Mouse (Mus musculus): ENCODE measurements around the gene 1110002E22Rik. TPM values are rescaled to one million over a fixed set of nuclear protein-coding genes. Genes with fewer than 3 reads are reported as not detected.

The 1110002E22Rik gene
- polyA plus RNA-seq, 1 experiment from 2014 or later = 0.24 TPM

DNA sequence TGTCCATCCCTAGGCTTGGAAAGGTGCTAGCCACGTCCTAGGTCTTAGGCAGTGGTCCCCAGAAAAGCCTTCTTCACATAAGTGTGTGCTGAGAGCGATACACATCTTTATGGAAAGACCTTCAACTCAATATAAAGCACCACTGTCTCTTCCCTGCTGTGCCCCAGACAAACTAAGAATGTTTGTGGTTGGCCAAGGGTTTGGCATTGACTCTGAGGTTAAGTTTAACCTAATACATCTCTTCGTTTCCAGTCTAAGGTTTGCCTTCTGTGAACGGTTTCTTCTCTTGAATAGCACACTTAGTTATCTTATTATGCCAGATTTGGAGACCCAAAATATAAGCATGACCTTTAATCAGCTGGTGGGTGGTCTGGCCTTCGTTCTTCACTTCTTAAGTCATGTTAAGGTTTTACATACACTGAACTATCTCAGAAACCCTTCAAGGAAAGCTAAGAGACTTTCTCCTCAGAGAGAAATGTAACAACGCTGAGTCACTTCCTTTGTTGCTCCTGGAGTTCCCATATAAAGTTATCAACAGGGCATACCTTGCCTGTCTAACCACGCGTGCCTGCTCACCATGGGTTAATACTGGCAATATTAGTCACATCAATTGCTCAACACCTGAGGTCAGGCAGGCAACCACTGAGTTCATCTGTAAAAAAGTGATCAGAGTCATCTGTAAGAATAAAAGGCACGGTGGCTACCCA is 3.5 kb upstream of the 1110002E22Rik start:
- H3K9me3 ChIP-seq (ENCODE audit: control insufficient read depth, low read length) = no peaks in the 10 kb centered on the region
- H3K27me3 ChIP-seq (replicated peaks; ENCODE audit: control insufficient read depth, insufficient read depth, low read length) = no peaks in the 10 kb centered on the region
- WGBS = 88% methylated on average over 9 of the region's 9 CpGs
- no peak overlapping the region for H3K27ac ChIP-seq (ENCODE audit: low read length)
- H3K4me2 ChIP-seq (ENCODE audit: low read length) = no peak overlapping the region
- H3K9ac ChIP-seq (replicated peaks; ENCODE audit: low read depth, low read length) = no peak overlapping the region
- no peak overlapping the region for H3K4me3 ChIP-seq (replicated peaks; ENCODE audit: low read length)
- no peaks in the 10 kb centered on the region for H3K36me3 ChIP-seq (ENCODE audit: control insufficient read depth, insufficient read depth)
- peaks cover 18% of the 10 kb centered on the region for H3K4me1 ChIP-seq (replicated peaks; ENCODE audit: control insufficient read depth, insufficient read depth, low read length)
- no peak for ATAC-seq

DNA sequence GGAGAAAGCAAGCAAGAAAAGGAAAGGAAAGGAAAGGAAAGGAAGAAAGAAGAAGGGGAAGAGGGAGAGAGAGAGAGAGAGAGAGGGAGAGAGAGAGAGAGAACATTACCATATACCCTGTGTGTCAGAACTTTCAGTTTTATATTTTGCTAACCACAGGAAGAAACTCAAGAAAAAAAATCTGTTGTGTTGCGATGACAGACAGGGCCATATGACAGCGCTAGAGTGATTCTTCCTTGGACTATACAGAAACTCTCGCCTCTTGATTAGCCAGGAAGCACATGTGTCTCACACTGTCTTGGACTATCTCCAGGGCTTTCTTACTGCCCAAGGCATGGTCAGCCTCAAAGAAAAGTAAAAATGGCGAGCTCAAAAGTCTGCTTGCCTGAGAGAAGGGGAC is 2.2 kb upstream of the 1110002E22Rik start:
- peaks cover 25% of the 10 kb centered on the region for H3K4me1 ChIP-seq (replicated peaks; ENCODE audit: control insufficient read depth, insufficient read depth, low read length)
- H3K4me3 ChIP-seq (replicated peaks; ENCODE audit: low read length) = no peak overlapping the region
- H3K9me3 ChIP-seq (ENCODE audit: control insufficient read depth, low read length) = no peaks in the 10 kb centered on the region
- no peaks in the 10 kb centered on the region for H3K36me3 ChIP-seq (ENCODE audit: control insufficient read depth, insufficient read depth)
- 78% methylated on average over 4 of the region's 4 CpGs for WGBS
- no peak overlapping the region for H3K4me2 ChIP-seq (ENCODE audit: low read length)
- no peak for ATAC-seq
- H3K27me3 ChIP-seq (replicated peaks; ENCODE audit: control insufficient read depth, insufficient read depth, low read length) = no peaks in the 10 kb centered on the region
- no peak overlapping the region for H3K9ac ChIP-seq (replicated peaks; ENCODE audit: low read depth, low read length)
- no peak overlapping the region for H3K27ac ChIP-seq (ENCODE audit: low read length)

DNA sequence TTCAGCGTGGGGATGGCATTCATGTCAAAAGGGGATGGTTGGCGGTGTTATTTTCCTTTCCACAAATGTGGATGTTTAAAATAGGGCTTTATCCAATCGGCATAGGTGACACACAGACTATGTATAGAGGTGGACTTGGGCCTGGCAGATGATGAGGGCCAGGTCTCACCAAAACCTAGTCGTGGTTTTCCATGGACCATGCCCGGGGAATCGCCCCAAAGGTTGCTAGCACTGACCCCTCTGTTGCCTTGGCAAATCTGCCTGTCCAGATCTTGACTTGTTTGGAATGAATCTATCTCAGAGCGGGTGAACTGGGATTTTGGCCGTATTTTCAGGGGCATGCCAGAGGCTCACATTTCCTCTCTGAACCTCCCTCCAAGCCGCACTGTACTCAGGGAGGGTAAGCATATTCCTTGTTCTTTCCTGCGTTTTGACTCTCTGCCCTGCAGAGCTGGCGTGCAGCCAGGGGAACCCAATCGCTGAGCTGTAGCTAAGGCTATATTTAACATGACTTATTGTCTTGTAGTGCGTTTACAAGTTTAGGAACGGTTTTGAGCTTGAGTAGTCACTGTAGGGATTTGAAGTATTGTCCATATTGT is 1.0 kb upstream of the 1110002E22Rik start:
- Histone ChIP-seq H3K4me2 (ENCODE audit: low read length) (no peak overlapping the region), H3K4me3 (replicated peaks; ENCODE audit: low read length) (no peak overlapping the region), H3K27ac (ENCODE audit: low read length) (0 out of 2 replicates have a peak overlapping the region, but pooled peaks have one; percentile 17), H3K36me3 (ENCODE audit: control insufficient read depth, insufficient read depth) (no peaks in the 10 kb centered on the region), H3K9ac (replicated peaks; ENCODE audit: low read depth, low read length) (no peak overlapping the region), H3K4me1 (replicated peaks; ENCODE audit: control insufficient read depth, insufficient read depth, low read length) (peaks cover 25% of the 10 kb centered on the region), H3K27me3 (replicated peaks; ENCODE audit: control insufficient read depth, insufficient read depth, low read length) (no peaks in the 10 kb centered on the region), H3K9me3 (ENCODE audit: control insufficient read depth, low read length) (no peaks in the 10 kb centered on the region)
- 52% methylated on average over 14 of the region's 14 CpGs for WGBS
- ATAC-seq = peak; percentile 56

DNA sequence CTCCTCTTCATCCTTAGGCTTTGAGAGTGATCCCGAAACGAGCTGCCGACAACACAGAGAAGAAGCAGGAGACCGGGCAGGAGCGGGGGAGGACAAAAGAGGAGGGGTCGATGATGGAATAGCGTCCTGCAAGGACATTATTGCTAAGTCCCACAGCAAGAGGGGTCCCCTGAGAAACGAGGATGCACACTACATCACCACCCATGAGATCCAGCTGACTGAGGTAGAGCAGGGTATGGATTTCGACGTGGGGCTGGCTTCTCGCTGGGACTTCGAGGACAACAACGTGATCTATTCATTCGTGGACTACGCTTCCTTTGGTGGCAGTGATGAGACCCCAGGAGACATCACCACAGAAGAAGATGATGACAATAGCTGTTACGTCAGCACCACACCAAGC is 1.1 kb downstream of the 1110002E22Rik start:
- no peak overlapping the region for H3K9ac ChIP-seq (replicated peaks; ENCODE audit: low read depth, low read length)

DNA sequence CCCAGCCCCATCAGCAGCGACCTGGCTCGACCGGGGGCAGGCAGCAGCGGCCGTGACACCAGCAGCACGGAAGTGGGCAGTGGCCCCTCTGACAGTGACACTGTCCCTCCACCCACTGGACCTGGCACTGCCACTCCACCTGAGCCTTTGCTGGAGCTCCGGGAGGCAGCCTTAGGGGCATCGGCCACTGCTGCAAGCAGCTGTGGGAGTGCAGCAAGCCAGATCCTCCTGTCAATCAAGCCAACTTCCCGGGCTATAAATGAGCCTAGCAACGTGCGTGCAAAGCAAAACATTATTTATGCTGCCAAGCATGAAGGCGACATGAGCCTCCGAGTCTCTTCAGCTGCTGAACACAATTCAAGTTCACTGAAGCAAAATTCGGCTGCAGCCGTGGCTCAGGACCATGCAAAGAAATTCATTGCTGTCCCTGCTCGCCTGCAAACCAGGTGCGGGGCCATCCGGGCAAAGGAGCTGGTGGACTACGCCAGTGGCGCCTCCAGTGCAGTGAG is 1.6 kb downstream of the 1110002E22Rik start:
- peak overlapping the region; percentile 58 for H3K27ac ChIP-seq (ENCODE audit: low read length)
- peak; percentile 76 for ATAC-seq

More for the DNA sequence above, 1.1 kb downstream of the 1110002E22Rik start:
- Histone ChIP-seq H3K27ac (ENCODE audit: low read length) (no peak overlapping the region; the same call in 1 of the 2 replicates), H3K9me3 (ENCODE audit: control insufficient read depth, low read length) (no peaks in the 10 kb centered on the region), H3K36me3 (ENCODE audit: control insufficient read depth, insufficient read depth) (no peaks in the 10 kb centered on the region), H3K4me2 (ENCODE audit: low read length) (no peak overlapping the region), H3K4me3 (replicated peaks; ENCODE audit: low read length) (no peak overlapping the region), H3K27me3 (replicated peaks; ENCODE audit: control insufficient read depth, insufficient read depth, low read length) (no peaks in the 10 kb centered on the region), H3K4me1 (replicated peaks; ENCODE audit: control insufficient read depth, insufficient read depth, low read length) (peaks cover 25% of the 10 kb centered on the region)
- ATAC-seq = no peak
- 72% methylated on average over 16 of the region's 16 CpGs for WGBS

DNA sequence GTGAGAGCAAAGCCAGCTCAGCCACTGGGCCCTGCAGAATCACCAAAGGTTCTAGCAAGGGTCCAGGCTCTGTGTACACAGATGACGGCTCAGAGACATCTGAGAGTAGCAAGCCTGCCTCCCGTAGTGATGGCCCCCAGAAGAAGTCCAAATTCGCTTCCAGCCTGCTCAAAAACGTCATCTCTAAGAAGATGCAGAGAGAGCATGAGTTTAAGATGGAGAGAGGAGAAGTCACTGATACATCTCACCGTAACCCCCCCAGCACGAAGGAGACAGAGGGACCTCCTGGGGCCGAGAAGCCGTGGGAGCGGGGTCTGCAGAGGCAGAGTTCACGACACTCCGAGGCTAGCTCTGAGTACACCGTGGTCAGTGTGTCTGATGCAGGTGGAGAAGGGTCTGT is 2.4 kb downstream of the 1110002E22Rik start, which contains the start of gene Gm5105:
TSS of gene Gm5105 (minus strand) at position 101 of the 400 bp plus-strand sequence.
- H3K4me1 ChIP-seq (replicated peaks; ENCODE audit: control insufficient read depth, insufficient read depth, low read length) = peaks cover 25% of the 10 kb centered on the region
- H3K9me3 ChIP-seq (ENCODE audit: control insufficient read depth, low read length) = no peaks in the 10 kb centered on the region
- peak within 1 kb of the TSS; percentile 58 for H3K27ac ChIP-seq (ENCODE audit: low read length)
- peak within 1 kb of the TSS; percentile 25; the same call in 1 of the 2 replicates for H3K4me2 ChIP-seq (ENCODE audit: low read length)
- H3K9ac ChIP-seq (replicated peaks; ENCODE audit: low read depth, low read length) = 0 out of 2 replicates have a peak within 1 kb of the TSS, but pooled peaks have one; percentile 37
- no peaks in the 10 kb centered on the region for H3K27me3 ChIP-seq (replicated peaks; ENCODE audit: control insufficient read depth, insufficient read depth, low read length)
- H3K36me3 ChIP-seq (ENCODE audit: control insufficient read depth, insufficient read depth) = no peaks in the 10 kb centered on the region
- WGBS = 95% methylated on average over 12 of the region's 12 CpGs
- ATAC-seq = no peak
- H3K4me3 ChIP-seq (replicated peaks; ENCODE audit: low read length) = no peak within 1 kb of the TSS

More for the DNA sequence above, 1.6 kb downstream of the 1110002E22Rik start:
- H3K4me1 ChIP-seq (replicated peaks; ENCODE audit: control insufficient read depth, insufficient read depth, low read length) = peaks cover 25% of the 10 kb centered on the region
- no peaks in the 10 kb centered on the region for H3K9me3 ChIP-seq (ENCODE audit: control insufficient read depth, low read length)
- H3K9ac ChIP-seq (replicated peaks; ENCODE audit: low read depth, low read length) = 0 out of 2 replicates have a peak overlapping the region, but pooled peaks have one; percentile 37
- WGBS = 55% methylated on average over 20 of the region's 20 CpGs
- no peaks in the 10 kb centered on the region for H3K27me3 ChIP-seq (replicated peaks; ENCODE audit: control insufficient read depth, insufficient read depth, low read length)
- H3K4me3 ChIP-seq (replicated peaks; ENCODE audit: low read length) = no peak overlapping the region
- H3K36me3 ChIP-seq (ENCODE audit: control insufficient read depth, insufficient read depth) = no peaks in the 10 kb centered on the region
- peak overlapping the region; percentile 25; the same call in 1 of the 2 replicates for H3K4me2 ChIP-seq (ENCODE audit: low read length)

DNA sequence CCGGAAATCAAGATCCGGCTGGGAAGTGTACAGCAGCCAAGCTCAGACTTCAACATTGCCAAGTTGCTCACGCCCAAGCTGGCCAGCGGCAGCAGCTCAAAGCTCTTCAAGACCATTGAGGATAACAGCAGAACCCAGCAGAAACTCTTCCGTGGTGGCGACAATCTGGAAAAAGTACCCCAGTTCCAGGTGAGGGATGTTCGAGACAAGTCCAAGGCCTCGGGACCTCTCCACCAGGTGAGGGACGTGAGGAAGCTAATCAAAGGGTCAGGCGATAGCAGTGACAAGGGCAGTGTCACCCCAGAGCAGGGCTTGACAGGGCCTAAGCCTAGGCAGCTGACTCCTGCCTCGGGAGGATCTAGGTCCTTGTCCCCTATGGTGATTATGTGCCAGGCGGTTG is 3.3 kb downstream of the 1110002E22Rik start:
- Histone ChIP-seq H3K4me1 (replicated peaks; ENCODE audit: control insufficient read depth, insufficient read depth, low read length) (peaks cover 25% of the 10 kb centered on the region), H3K4me3 (replicated peaks; ENCODE audit: low read length) (no peak overlapping the region), H3K4me2 (ENCODE audit: low read length) (no peak overlapping the region), H3K9me3 (ENCODE audit: control insufficient read depth, low read length) (no peaks in the 10 kb centered on the region), H3K9ac (replicated peaks; ENCODE audit: low read depth, low read length) (no peak overlapping the region), H3K36me3 (ENCODE audit: control insufficient read depth, insufficient read depth) (no peaks in the 10 kb centered on the region), H3K27ac (ENCODE audit: low read length) (no peak overlapping the region), H3K27me3 (replicated peaks; ENCODE audit: control insufficient read depth, insufficient read depth, low read length) (no peaks in the 10 kb centered on the region)
- ATAC-seq = no peak
- 92% methylated on average over 12 of the region's 12 CpGs for WGBS

DNA sequence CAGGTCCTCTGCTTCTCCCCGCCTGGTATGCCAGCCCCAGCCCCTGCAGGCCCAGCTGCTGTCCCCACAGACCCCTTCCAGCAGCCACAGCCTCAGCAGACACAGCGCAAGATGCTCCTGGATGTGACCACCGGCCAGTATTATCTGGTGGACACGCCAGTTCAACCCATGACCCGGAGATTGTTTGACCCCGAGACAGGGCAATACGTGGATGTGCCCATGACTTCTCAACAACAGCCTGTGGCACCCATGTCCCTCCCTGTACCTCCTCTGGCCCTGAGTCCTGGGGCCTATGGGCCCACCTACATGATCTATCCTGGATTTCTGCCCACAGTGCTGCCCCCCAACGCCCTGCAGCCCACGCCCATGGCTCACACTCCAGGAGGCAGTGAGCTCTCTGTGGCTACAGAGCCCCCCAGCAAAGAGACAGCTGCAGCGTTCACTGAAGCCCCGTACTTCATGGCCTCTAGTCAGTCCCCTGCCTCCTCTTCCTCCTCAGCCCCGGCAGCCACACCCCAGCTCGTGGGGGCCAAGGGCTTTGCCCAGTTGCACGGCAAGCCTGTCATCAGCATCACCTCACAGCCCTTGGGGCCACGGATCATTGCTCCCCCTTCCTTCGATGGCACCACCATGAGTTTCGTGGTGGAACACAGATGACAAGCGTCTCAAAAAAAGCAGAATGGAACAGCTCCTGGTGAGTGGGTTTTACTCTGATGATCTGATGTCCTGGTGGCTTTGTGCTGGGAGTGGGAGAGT is 5.1 kb downstream of the 1110002E22Rik start:
- no peak overlapping the region for H3K4me3 ChIP-seq (replicated peaks; ENCODE audit: low read length)
- no peaks in the 10 kb centered on the region for H3K27me3 ChIP-seq (replicated peaks; ENCODE audit: control insufficient read depth, insufficient read depth, low read length)
- H3K4me1 ChIP-seq (replicated peaks; ENCODE audit: control insufficient read depth, insufficient read depth, low read length) = peaks cover 16% of the 10 kb centered on the region
- no peak overlapping the region for H3K27ac ChIP-seq (ENCODE audit: low read length)
- no peaks in the 10 kb centered on the region for H3K9me3 ChIP-seq (ENCODE audit: control insufficient read depth, low read length)
- no peak for ATAC-seq
- no peak overlapping the region for H3K4me2 ChIP-seq (ENCODE audit: low read length)
- no peaks in the 10 kb centered on the region for H3K36me3 ChIP-seq (ENCODE audit: control insufficient read depth, insufficient read depth)
- no peak overlapping the region for H3K9ac ChIP-seq (replicated peaks; ENCODE audit: low read depth, low read length)
- 74% methylated on average over 18 of the region's 18 CpGs for WGBS

DNA sequence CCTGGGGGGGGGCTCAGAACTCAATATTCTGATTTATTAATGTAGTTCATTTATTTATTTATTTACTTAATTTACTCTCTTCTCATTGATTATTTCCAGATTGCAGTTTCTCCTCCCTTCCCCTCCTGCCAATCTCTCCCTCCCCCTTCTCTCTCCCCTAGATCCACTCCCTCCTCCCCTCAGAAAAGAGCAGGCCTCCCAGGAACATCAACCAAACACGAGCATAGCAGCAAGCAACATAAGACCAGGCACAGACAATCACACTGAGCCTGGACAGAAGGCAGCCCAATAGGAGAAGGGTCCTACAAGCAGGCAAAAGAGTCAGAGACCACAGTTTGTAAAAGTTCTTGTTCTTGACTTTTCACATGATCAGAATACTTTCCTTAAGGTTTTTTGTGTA is 6.2 kb downstream of the 1110002E22Rik start:
- no peaks in the 10 kb centered on the region for H3K27me3 ChIP-seq (replicated peaks; ENCODE audit: control insufficient read depth, insufficient read depth, low read length)
- H3K27ac ChIP-seq (ENCODE audit: low read length) = no peak overlapping the region
- 4% methylated on average over 1 of the region's 1 CpGs for WGBS
- H3K4me1 ChIP-seq (replicated peaks; ENCODE audit: control insufficient read depth, insufficient read depth, low read length) = peaks cover 15% of the 10 kb centered on the region
- ATAC-seq = no peak
- H3K36me3 ChIP-seq (ENCODE audit: control insufficient read depth, insufficient read depth) = no peaks in the 10 kb centered on the region
- H3K4me3 ChIP-seq (replicated peaks; ENCODE audit: low read length) = no peak overlapping the region
- H3K4me2 ChIP-seq (ENCODE audit: low read length) = no peak overlapping the region
- H3K9ac ChIP-seq (replicated peaks; ENCODE audit: low read depth, low read length) = no peak overlapping the region
- H3K9me3 ChIP-seq (ENCODE audit: control insufficient read depth, low read length) = no peaks in the 10 kb centered on the region
